ENCODE assay signal across 21 mouse cellular contexts in the genomic region with DNA sequence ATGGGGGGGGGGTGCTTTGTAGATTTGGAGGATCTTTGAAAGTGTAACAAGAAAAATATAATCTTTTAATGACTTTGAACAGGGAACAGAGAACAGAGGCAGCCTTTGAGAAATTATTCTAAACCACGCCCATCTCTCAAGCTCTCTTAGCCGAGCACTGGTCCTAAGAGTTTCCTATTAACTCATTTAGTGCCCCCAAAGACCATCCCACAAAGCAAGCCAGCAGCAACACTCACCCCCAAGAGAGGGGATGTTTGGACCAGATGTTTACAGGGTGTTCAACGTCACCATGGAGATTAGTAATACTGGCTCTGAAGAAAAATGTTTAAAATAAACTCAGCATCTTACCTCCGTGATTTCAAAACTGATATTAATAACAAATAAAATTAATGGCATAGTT. TPM values are rescaled to one million over a fixed set of nuclear protein-coding genes. Genes with fewer than 3 reads are reported as not detected.
"Had no signal": no experiment of that assay in that cellular context is flagged by ENCODE, and none has a peak within 500 bp of the region (broad histone marks: within the 10 kb centered on the region; RNA-seq: fewer than 3 reads in every experiment).

No protein-coding gene starts in this region.

- H3K27ac ChIP-seq: liver, embryonic 12.5 days; liver, embryonic 15.5 days; macrophage; midbrain, embryonic 12.5 days; midbrain, embryonic 15.5 days; neural tube, embryonic 12.5 days; neural tube, embryonic 15.5 days had no signal

- H3K36me3 ChIP-seq: liver, embryonic 12.5 days; liver, embryonic 15.5 days; midbrain, embryonic 12.5 days; midbrain, embryonic 15.5 days; neural tube, embryonic 12.5 days; neural tube, embryonic 15.5 days had no signal

- H3K4me1 ChIP-seq: liver, embryonic 12.5 days; liver, embryonic 15.5 days; midbrain, embryonic 12.5 days; midbrain, embryonic 15.5 days; neural tube, embryonic 15.5 days had no signal

- DNase-seq: kidney, adult 11 months; kidney, adult 8-10 months; kidney, postnatal 14 days; kidney, postnatal 4 days; liver; lung, adult 18-20 months; lung, postnatal 14 days; right cerebral cortex, adult 18-20 months; right cerebral cortex, postnatal 14 days; right cerebral cortex, postnatal 4 days; spleen, adult 18-20 months; thymus, adult 18-20 months; thymus, postnatal 36 days had no signal

- H3K4me2 ChIP-seq: liver, embryonic 12.5 days; liver, embryonic 15.5 days; midbrain, embryonic 12.5 days; midbrain, embryonic 15.5 days; neural tube, embryonic 12.5 days; neural tube, embryonic 15.5 days had no signal

- H3K27me3 ChIP-seq: liver, embryonic 12.5 days; liver, embryonic 15.5 days; midbrain, embryonic 12.5 days; midbrain, embryonic 15.5 days; neural tube, embryonic 12.5 days; neural tube, embryonic 15.5 days had no signal

- H3K4me3 ChIP-seq: liver, embryonic 12.5 days; liver, embryonic 15.5 days; midbrain, embryonic 12.5 days; midbrain, embryonic 15.5 days; neural tube, embryonic 12.5 days; neural tube, embryonic 15.5 days had no signal

- ATAC-seq: liver, embryonic 12.5 days; midbrain, embryonic 15.5 days had no signal

- H3K9ac ChIP-seq: liver, embryonic 12.5 days; liver, embryonic 15.5 days; midbrain, embryonic 12.5 days; midbrain, embryonic 15.5 days; neural tube, embryonic 12.5 days; neural tube, embryonic 15.5 days had no signal

- H3K9me3 ChIP-seq: liver, embryonic 12.5 days; liver, embryonic 15.5 days; midbrain, embryonic 12.5 days; midbrain, embryonic 15.5 days; neural tube, embryonic 12.5 days; neural tube, embryonic 15.5 days had no signal

RNA-seq across cellular contexts. Expression of a gene that starts 27.4 kb away (rescaled TPM):
- total RNA-seq: megakaryocyte, adult 5-6 weeks had no signal
- polyA plus RNA-seq: macrophage had no signal
